In the genomic region with DNA sequence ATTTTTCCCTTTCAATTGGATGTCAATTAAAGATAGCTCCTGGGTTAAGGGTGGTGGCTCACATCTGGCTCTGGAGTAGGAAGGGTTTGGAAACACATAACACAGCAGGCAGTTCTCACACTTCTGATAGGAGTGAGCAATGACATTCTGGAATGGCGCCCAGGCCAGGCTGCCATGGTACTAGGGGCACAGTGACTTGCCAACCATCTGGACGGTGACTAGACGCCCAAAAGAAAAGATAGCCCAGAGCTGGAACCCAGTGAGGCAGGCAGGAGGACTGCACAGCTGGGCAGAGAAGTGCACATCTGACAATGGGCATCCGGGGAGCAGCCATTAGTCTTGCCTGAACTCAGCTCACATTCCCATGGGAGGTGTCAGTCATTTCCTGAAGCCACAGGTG, we compare ENCODE assay signal across 14 mouse cellular contexts.
A peak's percentile ranks its signal among the peaks of the same experiment; 100 is the strongest.
DNase-seq lines count a peak whose midpoint lies in the region; ATAC-seq and TF ChIP-seq lines count a peak whose summit lies in the region.
"Had no signal": no experiment of that assay in that cellular context is flagged by ENCODE, and none has a peak within 500 bp of the region (broad histone marks: within the 10 kb centered on the region; RNA-seq: fewer than 3 reads in every experiment).

No protein-coding gene starts in this region.

- no peaks in the 10 kb centered on the region for H3K27me3 ChIP-seq in forebrain, embryonic 14.5 days (replicated peaks; ENCODE audit: control insufficient read depth, insufficient read depth, low read length)
- H3K27me3 ChIP-seq in forebrain, postnatal 0 days (ENCODE audit: insufficient read depth, low read length): no peaks in the 10 kb centered on the region
- no peaks in the 10 kb centered on the region for H3K27me3 ChIP-seq in midbrain, postnatal 0 days (ENCODE audit: insufficient read depth, low read length)
- H3K27me3 ChIP-seq in midbrain, embryonic 15.5 days (replicated peaks): no peaks in the 10 kb centered on the region
- H3K27me3 ChIP-seq: heart, embryonic 13.5 days; liver, embryonic 13.5 days had no signal

- H3K9ac ChIP-seq in forebrain, embryonic 14.5 days (ENCODE audit: low read length): no peak overlapping the region
- no peak overlapping the region for H3K9ac ChIP-seq in forebrain, postnatal 0 days
- no peak overlapping the region for H3K9ac ChIP-seq in midbrain, postnatal 0 days (replicated peaks; ENCODE audit: low read length, poor library complexity, severe bottlenecking)
- no peak overlapping the region for H3K9ac ChIP-seq in midbrain, embryonic 15.5 days
- H3K9ac ChIP-seq: heart, embryonic 13.5 days; liver, embryonic 13.5 days; midbrain, embryonic 13.5 days had no signal

- no peaks in the 10 kb centered on the region for H3K4me1 ChIP-seq in forebrain, embryonic 14.5 days (ENCODE audit: control insufficient read depth, insufficient read depth, low read length)
- no peaks in the 10 kb centered on the region for H3K4me1 ChIP-seq in forebrain, postnatal 0 days (ENCODE audit: insufficient read depth)
- no peaks in the 10 kb centered on the region for H3K4me1 ChIP-seq in midbrain, postnatal 0 days (ENCODE audit: insufficient read depth, low read length)
- H3K4me1 ChIP-seq in midbrain, embryonic 15.5 days: no peaks in the 10 kb centered on the region
- H3K4me1 ChIP-seq: heart, embryonic 13.5 days; liver, embryonic 13.5 days; midbrain, embryonic 13.5 days had no signal

- 79% methylated on average over 4 of the region's 4 CpGs for WGBS in forebrain, embryonic 14.5 days
- WGBS in forebrain, postnatal 0 days: 68% methylated on average over 4 of the region's 4 CpGs
- 78% methylated on average over 4 of the region's 4 CpGs for WGBS in midbrain, postnatal 0 days
- 77% methylated on average over 4 of the region's 4 CpGs for WGBS in midbrain, embryonic 15.5 days

- no peak overlapping the region for H3K4me3 ChIP-seq in forebrain, embryonic 14.5 days (ENCODE audit: low read depth, low read length)
- H3K4me3 ChIP-seq in forebrain, postnatal 0 days (ENCODE audit: low read depth, low read length): no peak overlapping the region
- H3K4me3 ChIP-seq in midbrain, postnatal 0 days (ENCODE audit: low read depth, low read length): no peak overlapping the region
- H3K4me3 ChIP-seq in midbrain, embryonic 15.5 days: no peak overlapping the region
- H3K4me3 ChIP-seq: embryonic facial prominence, embryonic 10.5 days; forebrain, embryonic 10.5 days; heart, embryonic 13.5 days; liver, embryonic 13.5 days; midbrain, embryonic 13.5 days had no signal

- H3K4me2 ChIP-seq in forebrain, embryonic 14.5 days (ENCODE audit: low read length): no peak overlapping the region
- no peak overlapping the region for H3K4me2 ChIP-seq in forebrain, postnatal 0 days (ENCODE audit: low read depth)
- H3K4me2 ChIP-seq in midbrain, postnatal 0 days (ENCODE audit: low read depth, low read length, poor library complexity, severe bottlenecking): no peak overlapping the region
- H3K4me2 ChIP-seq in midbrain, embryonic 15.5 days: no peak overlapping the region
- H3K4me2 ChIP-seq: heart, embryonic 13.5 days; liver, embryonic 13.5 days; midbrain, embryonic 13.5 days had no signal

- no peak for TF ChIP-seq CTCF in forebrain, postnatal 0 days (IDR thresholded peaks at IDR 0.05; ENCODE audit: low read depth)
- TF ChIP-seq CTCF in midbrain, postnatal 0 days (IDR thresholded peaks at IDR 0.05): no peak

- intact Hi-C loops in gastrocnemius, postnatal 36 days (cut with DNase I): no loop called here

- no peak for ATAC-seq in forebrain, embryonic 14.5 days
- ATAC-seq in forebrain, postnatal 0 days: no peak
- no peak for ATAC-seq in midbrain, postnatal 0 days (ENCODE audit: low FRiP score)
- no peak for ATAC-seq in midbrain, embryonic 15.5 days (replicated peaks)
- ATAC-seq: midbrain, embryonic 13.5 days had no signal

- H3K27ac ChIP-seq in forebrain, embryonic 14.5 days (ENCODE audit: low read depth, low read length): no peak overlapping the region
- H3K27ac ChIP-seq in forebrain, postnatal 0 days (ENCODE audit: low read depth, low read length): no peak overlapping the region
- H3K27ac ChIP-seq in midbrain, postnatal 0 days (ENCODE audit: low read depth, low read length): no peak overlapping the region
- no peak overlapping the region for H3K27ac ChIP-seq in midbrain, embryonic 15.5 days
- H3K27ac ChIP-seq: embryonic facial prominence, embryonic 10.5 days; forebrain, embryonic 10.5 days; heart, embryonic 13.5 days; liver, embryonic 13.5 days; midbrain, embryonic 13.5 days had no signal

- DNase-seq in forebrain, embryonic 14.5 days (ENCODE audit: low spot score): peak; percentile 7
- DNase-seq in forebrain, postnatal 0 days: no peak
- DNase-seq in midbrain, postnatal 0 days (ENCODE audit: low spot score): peak; percentile 14
- peak; percentile 25 to 28 for DNase-seq in adrenal gland, postnatal 36 days
- peak; percentile 9 for DNase-seq in ovary, postnatal 14 days (ENCODE audit: low spot score)
- DNase-seq in layer of hippocampus, postnatal 10 days (ENCODE audit: low spot score in 2 of 2): no peak
- DNase-seq in gastrocnemius, postnatal 36 days: no peak
- DNase-seq: cerebellum, adult 9-10 months; liver, embryonic 13.5 days had no signal

- H3K36me3 ChIP-seq in forebrain, embryonic 14.5 days (ENCODE audit: control insufficient read depth, insufficient read depth, low read length): no peaks in the 10 kb centered on the region
- no peaks in the 10 kb centered on the region for H3K36me3 ChIP-seq in forebrain, postnatal 0 days (ENCODE audit: insufficient read depth)
- H3K36me3 ChIP-seq in midbrain, postnatal 0 days (ENCODE audit: insufficient read depth, low read length): no peaks in the 10 kb centered on the region
- no peaks in the 10 kb centered on the region for H3K36me3 ChIP-seq in midbrain, embryonic 15.5 days (replicated peaks)
- H3K36me3 ChIP-seq: embryonic facial prominence, embryonic 10.5 days; forebrain, embryonic 10.5 days; heart, embryonic 13.5 days; liver, embryonic 13.5 days; midbrain, embryonic 13.5 days had no signal

- H3K9me3 ChIP-seq in forebrain, embryonic 14.5 days (replicated peaks; ENCODE audit: control insufficient read depth, low read length): no peaks in the 10 kb centered on the region
- H3K9me3 ChIP-seq in forebrain, postnatal 0 days (ENCODE audit: low read length): no peaks in the 10 kb centered on the region
- no peaks in the 10 kb centered on the region for H3K9me3 ChIP-seq in midbrain, postnatal 0 days (ENCODE audit: low read length)
- no peaks in the 10 kb centered on the region for H3K9me3 ChIP-seq in midbrain, embryonic 15.5 days
- H3K9me3 ChIP-seq: embryonic facial prominence, embryonic 10.5 days; forebrain, embryonic 10.5 days; heart, embryonic 13.5 days; liver, embryonic 13.5 days; midbrain, embryonic 13.5 days had no signal

Comparison
In these comparisons a context has a peak if more than half of its experiments do, and no peak if none do; other contexts are left out.
1. DNase-seq: peak in forebrain, embryonic 14.5 days (single experiment), midbrain, postnatal 0 days (single experiment), adrenal gland, postnatal 36 days (2 of 2) and ovary, postnatal 14 days (single experiment); none in forebrain, postnatal 0 days (single experiment), layer of hippocampus, postnatal 10 days (0 of 2) and gastrocnemius, postnatal 36 days (0 of 2).